Mouse (Mus musculus) heart, postnatal 0 days (tissue): ENCODE data around the gene Bcas3.

Experiments
- CTCF ChIP-seq: IDR thresholded peaks from 2 replicates; pipeline ENCODE4 v1.5.1; 2016; ENCODE audit warnings: antibody characterized with exemption, control low read depth, low read depth
- EP300 ChIP-seq: IDR thresholded peaks from 2 replicates; pipeline ENCODE4 v1.6.1; 2016; ENCODE audit warnings: antibody characterized with exemption, low read depth

DNA sequence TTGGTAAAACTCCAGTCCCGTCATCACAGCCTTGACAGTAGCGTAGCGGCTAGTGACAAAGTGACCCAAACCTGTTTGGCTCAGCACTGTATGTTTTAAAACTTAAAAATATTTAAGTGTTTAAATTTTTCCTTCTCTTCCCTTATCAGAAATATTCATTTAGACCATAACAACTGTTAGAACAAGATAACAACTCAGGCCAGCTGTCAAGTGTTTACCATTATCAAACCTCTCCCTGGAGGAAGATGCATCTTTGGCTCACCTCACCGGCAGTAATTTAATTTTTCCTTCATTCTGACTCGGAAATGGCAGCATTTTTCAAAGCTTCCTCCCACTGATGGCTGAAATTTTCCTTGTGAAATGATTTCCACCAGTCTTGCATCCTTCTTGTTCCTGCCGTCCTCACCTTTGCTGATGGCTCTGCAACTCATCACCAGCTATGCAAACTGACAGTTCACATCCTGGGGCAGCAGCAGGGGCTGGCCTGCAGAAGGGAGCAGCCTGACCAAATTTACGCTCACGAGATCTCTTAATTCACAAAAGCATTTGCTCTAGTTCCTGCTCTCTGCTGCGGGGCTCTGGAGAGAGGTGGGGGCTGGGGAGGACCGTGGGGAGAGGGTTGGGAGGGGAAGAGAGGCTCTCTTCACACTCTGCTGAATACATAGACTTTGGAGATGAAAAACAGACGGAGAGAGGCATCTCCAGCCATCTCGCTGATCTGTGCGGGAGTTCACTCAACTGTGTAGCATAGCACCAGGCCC is 275.5 kb downstream of the Bcas3 start:
- TF ChIP-seq EP300, result no peak
- TF ChIP-seq CTCF, result no peak
